Comparison of ENCODE assay signal across 10 mouse cellular contexts in the genomic region with DNA sequence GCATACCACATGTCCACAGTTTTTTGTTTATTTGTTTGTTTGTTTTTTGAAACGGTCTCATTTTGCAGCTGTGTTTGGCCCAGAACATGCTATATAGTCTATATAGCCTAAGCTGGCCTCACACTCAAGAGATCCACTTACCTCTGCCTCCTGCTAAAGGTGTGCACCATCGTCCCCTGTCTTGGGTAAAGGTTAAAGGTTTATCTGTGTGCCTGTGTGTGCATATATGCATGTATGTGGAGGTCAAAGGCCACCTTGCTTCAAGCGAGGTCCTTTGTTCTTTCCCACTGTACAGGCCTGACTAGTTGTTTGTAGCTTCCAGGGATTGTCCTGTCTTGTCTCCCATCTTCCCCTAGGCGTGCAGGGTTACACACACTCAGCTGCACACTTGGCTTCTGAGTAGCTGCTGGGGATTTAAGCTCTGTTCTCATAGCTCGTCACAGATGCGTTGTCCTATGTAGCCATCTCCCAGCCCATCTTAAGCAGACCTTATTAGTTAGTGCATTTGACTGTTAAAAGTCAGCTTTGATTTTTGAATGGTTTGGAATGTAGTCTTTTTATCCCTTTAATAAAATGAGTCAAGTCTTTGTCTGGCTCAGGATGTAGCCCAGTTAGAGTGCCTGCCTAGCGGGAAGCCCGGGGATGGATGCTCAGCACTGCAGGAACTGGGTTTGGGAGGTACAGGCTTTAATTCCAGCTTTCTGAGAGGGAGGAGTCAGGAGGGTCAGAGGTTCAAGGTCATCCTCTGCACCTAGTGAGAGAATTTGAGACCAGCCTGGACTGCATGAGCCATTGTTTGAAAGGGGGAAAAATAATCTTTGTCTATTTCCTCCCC. TPM values are rescaled to one million over a fixed set of nuclear protein-coding genes. Genes with fewer than 3 reads are reported as not detected.
DNase-seq lines count a peak whose midpoint lies in the region; ATAC-seq and TF ChIP-seq lines count a peak whose summit lies in the region.
"Had no signal": no experiment of that assay in that cellular context is flagged by ENCODE, and none has a peak within 500 bp of the region (broad histone marks: within the 10 kb centered on the region; RNA-seq: fewer than 3 reads in every experiment).

No protein-coding gene starts in this region.

- H3K4me1 ChIP-seq in heart, embryonic 16.5 days (ENCODE audit: control insufficient read depth, insufficient read depth, low read length), result peaks cover 44% of the 10 kb centered on the region
- H3K4me1 ChIP-seq in cortical plate, adult 2 months (ENCODE audit: control insufficient read depth, insufficient read depth, low read length), result peaks cover 13% of the 10 kb centered on the region; the same call in 1 of the 2 replicates
- H3K4me1 ChIP-seq in hindbrain, postnatal 0 days (ENCODE audit: insufficient read depth, low read length), result 0 out of 2 replicates have a peak, but pooled peaks cover 12% of the 10 kb centered on the region

- ATAC-seq in heart, embryonic 16.5 days (replicated peaks; ENCODE audit: extremely low read depth, insufficient read depth, low FRiP score), result no peak
- ATAC-seq in hindbrain, postnatal 0 days, result peak; percentile 29; the same call in 1 of the 2 replicates

- peak overlapping the region; percentile 26 for H3K27ac ChIP-seq in heart, embryonic 16.5 days (ENCODE audit: low read length)
- H3K27ac ChIP-seq in cortical plate, adult 2 months (ENCODE audit: insufficient read depth, low read length), result peak overlapping the region; percentile 23; the same call in 1 of the 2 replicates
- H3K27ac ChIP-seq in hindbrain, postnatal 0 days, result peak overlapping the region; percentile 51; the same call in 1 of the 2 replicates

- no peaks in the 10 kb centered on the region for H3K27me3 ChIP-seq in heart, embryonic 16.5 days (ENCODE audit: control insufficient read depth, insufficient read depth, low read length)
- H3K27me3 ChIP-seq in hindbrain, postnatal 0 days (ENCODE audit: insufficient read depth, low read length), result no peaks in the 10 kb centered on the region

- no peak overlapping the region for H3K9ac ChIP-seq in heart, embryonic 16.5 days (ENCODE audit: low read length)
- 0 out of 2 replicates have a peak overlapping the region, but pooled peaks have one; percentile 21 for H3K9ac ChIP-seq in hindbrain, postnatal 0 days (replicated peaks; ENCODE audit: low read length)

- no peaks in the 10 kb centered on the region for H3K9me3 ChIP-seq in heart, embryonic 16.5 days (replicated peaks; ENCODE audit: control insufficient read depth, low read length)
- no peaks in the 10 kb centered on the region for H3K9me3 ChIP-seq in hindbrain, postnatal 0 days (ENCODE audit: low read length)

- no peak for DNase-seq in heart, adult 8-10 months (ENCODE audit: low spot score)
- DNase-seq in A20 (ENCODE audit: low read depth, low spot score), result peak; percentile 15
- no peak for DNase-seq in hindbrain, postnatal 0 days (ENCODE audit: low spot score)
- no peak for DNase-seq in frontal cortex, postnatal 14 days (ENCODE audit: low spot score in 2 of 2)
- DNase-seq in natural killer cell, adult 2 months (ENCODE audit: low spot score in 2 of 2), result no peak
- no peak for DNase-seq in adrenal gland, adult 2 months
- DNase-seq: liver; thymus, postnatal 25 days had no signal

- H3K4me2 ChIP-seq in heart, embryonic 16.5 days (ENCODE audit: low read depth, low read length), result no peak overlapping the region
- no peak overlapping the region for H3K4me2 ChIP-seq in hindbrain, postnatal 0 days (ENCODE audit: low read depth, low read length)

- TF ChIP-seq CTCF in cortical plate, adult 2 months (IDR thresholded peaks at IDR 0.05; ENCODE audit: extremely low read depth, insufficient read depth, low read length), result no peak
- TF ChIP-seq CTCF in hindbrain, postnatal 0 days (IDR thresholded peaks at IDR 0.05; ENCODE audit: low read depth), result no peak

- no peaks in the 10 kb centered on the region for H3K36me3 ChIP-seq in heart, embryonic 16.5 days (ENCODE audit: control insufficient read depth, insufficient read depth)
- H3K36me3 ChIP-seq in hindbrain, postnatal 0 days (ENCODE audit: insufficient read depth, low read length), result no peaks in the 10 kb centered on the region

- TF ChIP-seq POLR2A in cortical plate, adult 2 months (IDR thresholded peaks at IDR 0.05; ENCODE audit: extremely low read depth, insufficient read depth, low read length), result no peak

- no peak overlapping the region for H3K4me3 ChIP-seq in heart, embryonic 16.5 days (ENCODE audit: low read length)
- no peak overlapping the region for H3K4me3 ChIP-seq in cortical plate, adult 2 months (ENCODE audit: insufficient read depth, low read length)
- no peak overlapping the region for H3K4me3 ChIP-seq in hindbrain, postnatal 0 days (ENCODE audit: low read length)

- 66% methylated on average over 8 of the region's 8 CpGs for WGBS in heart, embryonic 16.5 days
- WGBS in hindbrain, postnatal 0 days, result 39% methylated on average over 8 of the region's 8 CpGs

RNA-seq across cellular contexts. Expression of a gene that starts 16.3 kb away (rescaled TPM):
- 9.5 and 9.9 TPM in 2 replicates for polyA plus RNA-seq in heart, embryonic 16.5 days (2015; fragmentation: Nextera tagmentation; extraction: Ambion mirVana)
- total RNA-seq in heart, adult 8-10 months (2022), result 10 to 100 TPM; 24.3 to 30.2 (median 28.7) TPM
- 29.7 and 32.8 TPM in 2 replicates for polyA plus RNA-seq in cortical plate, adult 2 months (2012; rRNA removed)
- 28.3 and 29.2 TPM in 2 replicates for total RNA-seq in hindbrain, postnatal 0 days (2014; rRNA removed)
- polyA plus RNA-seq in hindbrain, postnatal 0 days (2015; fragmentation: Nextera tagmentation; extraction: Ambion mirVana), result 10.7 and 10.8 TPM in 2 replicates
- 10 to 100 TPM; 28.5 to 29.8 TPM for total RNA-seq in adrenal gland, adult 2 months (2021)
- 26.2 and 27.9 TPM in 2 replicates for polyA plus RNA-seq in adrenal gland, adult 2 months (2012; rRNA removed)
